Mouse (Mus musculus) urinary bladder, postnatal 25 days (tissue): ENCODE measurements around the gene 9130230L23Rik.

ENCODE experiments used
- DNase-seq: peaks from one replicate; pipeline ENCODE4 v3.0.0; 2022; ENCODE audit warnings: low spot score

The 9130230L23Rik gene

DNA sequence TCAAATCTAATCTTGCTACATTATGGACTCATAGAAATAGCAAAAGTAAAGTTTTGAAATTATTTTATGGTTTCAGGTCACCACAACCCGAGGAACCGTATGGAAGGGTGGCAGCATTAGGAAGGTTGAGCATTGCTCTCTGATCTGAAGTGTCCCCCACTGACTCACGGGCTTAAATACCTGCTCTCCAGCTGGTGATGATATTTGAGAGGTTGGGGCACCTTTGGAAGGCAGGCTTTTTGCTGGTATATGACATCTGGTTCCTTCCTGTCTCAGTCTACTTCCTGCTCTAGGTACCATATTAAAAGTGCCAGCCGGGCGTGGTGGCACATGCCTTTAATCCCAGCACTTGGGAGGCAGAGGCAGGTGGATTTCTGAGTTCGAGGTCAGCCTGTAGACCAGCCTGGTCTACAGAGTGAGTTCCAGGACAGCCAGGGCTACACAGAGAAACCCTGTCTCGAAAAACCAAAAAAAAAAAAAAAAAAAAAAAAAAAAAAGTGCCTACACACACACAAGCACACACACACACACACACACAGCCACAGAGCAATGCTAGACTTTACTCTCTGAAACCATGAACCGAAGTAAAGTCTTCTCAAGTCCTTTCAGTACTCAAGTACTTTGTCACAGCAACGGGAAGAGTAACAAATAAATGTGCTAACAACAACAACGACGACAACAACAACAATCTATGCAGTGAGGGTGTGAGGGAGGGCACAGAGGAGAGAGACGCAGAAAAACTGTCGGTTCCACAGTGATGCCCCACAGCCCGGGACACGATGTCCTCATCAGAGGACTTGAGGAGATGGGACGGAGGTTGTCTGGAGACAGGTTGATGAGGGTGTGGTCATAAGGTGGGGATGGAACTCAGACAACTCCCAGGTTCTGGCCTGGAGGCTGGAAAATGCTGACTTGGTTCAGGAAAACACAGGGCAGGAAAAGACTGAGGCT is 49.7 kb downstream of the 9130230L23Rik start:
- no peak for DNase-seq

GRCm38 (mm10) chr5:65951513-65951909 is 52.6 kb downstream of the 9130230L23Rik start:
- DNase-seq, result no peak

DNA sequence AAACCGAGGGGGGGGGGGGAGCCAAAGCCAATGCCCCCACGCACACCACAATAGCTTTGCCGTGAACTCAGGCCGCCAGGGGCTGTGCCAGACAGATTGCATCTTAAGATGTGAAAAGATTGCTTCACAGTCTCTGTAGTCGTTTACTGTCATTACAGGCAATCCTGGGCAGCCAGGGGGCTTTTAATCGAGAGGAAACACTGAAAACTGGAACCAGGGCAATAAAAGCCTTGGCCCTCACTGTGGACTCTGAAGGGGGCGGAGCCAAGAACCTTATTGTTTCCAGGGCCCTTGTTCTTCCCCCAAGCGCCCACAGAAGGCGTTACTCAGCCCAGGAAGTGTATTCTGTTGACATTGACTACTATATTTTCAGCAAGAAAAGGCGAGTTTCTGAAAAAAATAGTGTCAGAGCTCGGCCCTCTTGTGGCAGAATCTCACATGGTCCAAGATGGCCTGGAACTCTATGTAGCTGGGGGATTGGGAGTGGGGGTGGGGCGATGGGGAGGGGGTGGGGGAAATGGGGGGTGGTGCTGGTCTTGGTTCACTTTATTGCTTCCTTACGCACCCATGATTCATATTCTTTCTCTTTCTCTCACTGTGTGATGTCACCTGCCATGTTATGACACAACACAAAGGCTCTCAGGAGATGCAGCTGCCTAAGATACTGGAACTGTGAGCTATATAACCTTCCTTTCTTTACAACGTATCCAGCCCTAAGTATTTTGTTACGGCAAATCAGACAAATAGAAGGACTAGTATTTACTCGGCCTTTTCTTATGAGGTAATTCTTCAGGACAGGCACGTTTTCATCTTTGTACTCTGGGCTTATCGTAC is 53.2 kb downstream of the 9130230L23Rik start:
- DNase-seq, result no peak

DNA sequence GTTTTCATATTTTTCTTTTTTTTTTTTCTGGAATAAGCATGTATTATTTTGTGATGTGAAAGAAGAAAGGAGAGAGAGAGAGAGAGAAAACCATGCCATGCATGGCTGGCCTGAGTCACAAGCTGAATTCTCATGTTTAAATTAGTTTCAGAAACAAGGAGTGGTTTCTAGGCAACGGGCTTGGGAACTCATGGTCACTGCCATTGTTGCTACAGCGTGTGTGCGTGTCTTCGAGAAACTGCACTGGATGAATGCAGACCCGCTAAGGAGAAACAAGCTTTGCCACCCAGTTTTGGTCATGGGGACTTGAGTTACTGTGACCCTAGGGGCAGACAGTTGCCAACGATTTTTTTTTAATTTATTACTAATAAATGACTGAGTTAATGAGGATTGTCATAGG is 53.8 kb downstream of the 9130230L23Rik start:
- no peak for DNase-seq

GRCm38 (mm10) chr5:65949822-65950221 is 54.3 kb downstream of the 9130230L23Rik start:
- DNase-seq, result no peak

- no peak for DNase-seq
These were observed 62.9 kb downstream of the 9130230L23Rik start for GRCm38 (mm10) chr5:65941145-65941544.

DNA sequence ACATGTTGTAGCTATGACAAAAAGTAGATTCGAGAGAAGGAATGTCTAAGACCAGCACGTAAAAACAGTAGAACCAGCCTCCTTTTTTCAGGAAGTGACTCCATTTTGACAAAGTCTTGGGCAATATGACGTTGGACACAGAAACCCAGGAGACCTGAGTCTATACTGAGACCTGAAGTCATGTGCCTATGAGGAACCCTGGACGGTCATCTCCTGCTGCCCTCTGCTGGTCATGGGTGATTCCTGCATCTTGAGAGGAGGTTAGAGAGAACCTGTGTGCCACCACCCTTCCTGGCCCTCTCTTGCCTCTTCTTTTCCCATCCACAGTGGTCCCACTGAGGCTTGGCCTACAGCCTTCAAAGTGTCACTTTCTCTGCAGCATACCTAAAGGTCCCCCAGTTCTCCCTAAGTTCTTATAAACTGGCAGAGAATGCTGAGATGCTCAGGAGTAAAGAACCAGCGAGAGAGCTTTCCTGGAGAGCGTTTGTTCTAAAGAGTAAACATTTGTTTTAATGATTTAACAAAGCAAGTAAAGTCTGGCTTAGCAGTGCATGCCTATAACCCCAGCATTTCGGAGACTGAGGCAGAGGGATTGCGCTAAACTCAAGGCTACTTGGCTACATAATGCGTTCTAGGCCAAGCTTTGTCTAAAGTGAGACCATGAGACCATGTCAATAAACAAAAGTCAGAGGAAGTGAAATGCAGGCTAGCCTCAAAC is 65.9 kb downstream of the 9130230L23Rik start:
- peak; percentile 75 for DNase-seq

DNA sequence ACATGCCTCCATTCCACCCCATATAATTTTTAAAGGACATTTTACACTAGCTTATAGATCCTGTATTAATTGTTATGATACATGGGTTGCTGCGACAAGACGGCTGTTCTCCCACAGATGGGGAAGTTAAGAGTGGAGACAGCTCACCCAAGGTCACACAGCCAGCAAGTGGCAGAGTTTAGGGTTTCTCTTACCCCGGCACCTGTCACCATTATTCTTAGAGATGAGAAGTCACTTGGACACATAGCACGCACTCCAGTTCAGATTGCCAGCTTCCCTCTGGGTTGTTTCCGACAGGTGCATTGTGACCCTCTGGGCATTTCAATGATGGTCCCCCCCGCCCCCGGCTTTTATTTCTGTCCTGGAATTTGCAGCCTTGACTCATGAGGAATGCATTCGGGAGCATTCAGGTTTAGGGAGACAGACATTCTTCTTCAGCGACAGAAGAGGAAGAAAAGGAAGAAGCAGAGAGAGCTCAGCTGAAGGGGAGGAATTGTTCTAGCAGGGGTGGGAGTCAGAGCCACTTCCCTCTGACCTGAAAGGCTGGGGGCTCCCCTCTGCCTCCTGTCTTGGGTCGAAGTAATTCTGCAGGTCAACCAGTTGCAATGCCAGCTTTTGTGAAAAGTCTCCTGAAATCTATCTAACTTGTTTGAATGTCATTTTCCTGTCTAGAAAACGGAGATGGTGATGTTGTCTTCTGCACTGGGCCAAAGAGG is 66.9 kb downstream of the 9130230L23Rik start:
- no peak for DNase-seq

DNA sequence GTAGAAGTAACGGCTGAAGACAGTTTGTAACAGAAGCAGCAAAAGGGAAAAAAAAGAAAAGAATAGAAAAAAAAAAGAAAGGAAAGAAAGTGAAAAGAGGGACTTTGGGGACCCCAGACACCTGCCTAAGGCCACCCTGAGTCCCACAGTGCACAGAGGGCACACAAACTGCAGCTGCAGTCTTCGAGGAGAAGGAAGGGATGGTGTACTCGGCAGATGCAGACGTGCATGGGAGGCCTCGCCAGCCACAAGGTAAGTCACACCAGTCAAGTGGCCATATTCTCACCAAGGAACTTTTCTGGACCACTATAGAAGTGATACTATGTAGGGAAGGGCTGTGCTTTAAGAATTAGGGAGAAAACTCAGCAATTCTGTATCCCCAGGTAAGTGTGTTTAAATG is 69.3 kb downstream of the 9130230L23Rik start, which contains the start of gene Chrna9:
Gene Chrna9, plus strand, starts transcription at position 139 of the 400 bp plus-strand sequence.
- DNase-seq, result no peak

- DNase-seq, result no peak
These were observed 70.3 kb downstream of the 9130230L23Rik start for GRCm38 (mm10) chr5:65933764-65934163.

- DNase-seq, result no peak
These were observed 70.8 kb downstream of the 9130230L23Rik start for GRCm38 (mm10) chr5:65933258-65933657.

DNA sequence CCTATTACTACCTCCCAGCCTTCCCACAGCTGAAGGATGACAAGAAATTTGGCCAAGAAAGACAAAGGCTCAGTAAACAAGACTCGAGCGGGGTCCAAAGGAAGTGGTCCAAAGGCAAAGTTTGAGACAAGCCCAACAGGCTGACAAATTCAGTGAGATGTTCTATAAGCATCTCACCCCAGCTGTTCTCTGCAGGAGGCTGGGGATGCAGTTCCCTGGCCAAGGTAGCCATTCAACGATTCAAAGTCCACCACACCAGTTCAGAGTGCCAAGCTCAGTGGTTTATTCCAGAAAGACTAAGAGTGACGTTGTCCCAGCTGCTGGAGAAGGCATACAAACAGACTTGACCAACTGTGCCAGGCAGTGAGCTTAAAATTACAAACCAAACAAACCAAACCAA is 73.9 kb downstream of the 9130230L23Rik start:
- DNase-seq, result no peak
